Mouse (Mus musculus): Measurements from ENCODE around the gene Esf1. TPM values are rescaled to one million over a fixed set of nuclear protein-coding genes. Genes with fewer than 3 reads are reported as not detected.
"Not testable (repeated sequence)": the region's sequence is repeated elsewhere in the genome, so short reads cannot be mapped to it uniquely, and the experiment has no call there.

Gene Esf1
- polyA plus RNA-seq, 1 experiment from 2014 or later: 29.6 TPM

DNA sequence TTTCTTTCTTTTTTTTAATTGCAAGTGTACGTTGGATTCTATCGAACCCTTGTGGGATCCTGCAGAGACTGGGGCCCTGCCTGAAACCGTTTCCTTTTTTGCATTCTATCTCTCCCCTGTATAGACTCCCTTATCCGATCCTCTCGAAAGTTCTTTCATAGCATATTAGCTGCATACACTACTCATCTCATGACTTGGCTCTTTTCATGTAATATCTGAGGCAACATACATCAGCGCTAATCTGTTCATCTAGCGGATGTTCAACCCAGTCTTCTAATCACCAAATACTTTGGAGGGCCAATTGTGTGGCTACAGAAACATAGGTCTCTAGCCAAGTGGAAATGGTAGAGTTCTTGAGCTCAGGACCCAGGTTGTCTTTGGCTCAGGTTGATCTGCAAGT lies 86.1 kb downstream of the Esf1 start:
- 0 out of 2 replicates have a peak, but pooled peaks cover 4% of the 10 kb centered on the region for H3K4me1 ChIP-seq
- no peak overlapping the region for H3K4me2 ChIP-seq (replicated peaks)
- H3K4me3 ChIP-seq: no peak overlapping the region
- no peak overlapping the region for H3K27ac ChIP-seq (replicated peaks)
- H3K9me3 ChIP-seq: no peaks in the 10 kb centered on the region
- H3K27me3 ChIP-seq: no peaks in the 10 kb centered on the region
- H3K36me3 ChIP-seq: no peaks in the 10 kb centered on the region
- no peak for ATAC-seq (ENCODE audit: low FRiP score, low read depth)
- no peak overlapping the region for H3K9ac ChIP-seq (replicated peaks)
- WGBS: 88% methylated on average over 7 of the region's 7 CpGs

DNA sequence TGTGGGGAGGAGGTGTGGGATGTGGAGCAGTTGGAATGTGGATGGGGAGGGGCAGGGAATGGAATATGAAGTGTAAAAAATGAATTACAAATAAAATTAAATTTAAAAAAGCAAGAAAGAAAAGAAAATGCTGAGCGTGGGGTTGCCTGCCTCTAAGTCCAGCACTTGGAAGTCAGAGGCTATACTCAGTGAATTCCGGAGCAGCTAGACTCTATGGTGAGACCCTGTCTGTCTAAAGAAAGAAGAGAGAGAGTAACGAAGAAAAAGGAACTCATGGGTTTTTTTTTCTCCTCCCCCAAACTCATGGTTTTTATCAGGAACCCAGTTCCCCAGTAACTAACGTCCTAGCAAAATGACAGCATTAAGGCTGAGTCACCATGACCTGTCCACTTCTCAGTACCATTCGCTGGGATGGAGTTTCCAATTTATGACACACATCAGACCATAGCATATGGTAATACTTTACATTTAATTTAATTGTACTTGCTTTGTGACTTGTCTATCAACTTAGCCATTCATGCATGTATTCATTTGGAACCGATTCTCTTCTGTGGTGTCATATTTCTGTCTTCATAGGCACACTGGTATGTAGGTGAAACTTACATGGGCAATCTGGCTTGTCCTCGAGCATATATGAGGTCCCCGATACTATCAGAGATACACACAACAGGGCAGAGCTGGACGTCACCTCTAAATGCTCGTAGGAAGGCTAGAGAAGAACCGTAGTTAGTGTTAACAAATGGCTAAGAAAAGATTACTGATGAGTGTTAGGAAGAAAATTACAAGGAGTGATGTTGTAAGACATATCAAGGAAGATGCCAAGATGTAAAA lies 89.4 kb downstream of the Esf1 start:
- ATAC-seq (ENCODE audit: low FRiP score, low read depth): no peak
- 94% methylated on average over 11 of the region's 11 CpGs for WGBS
- Histone ChIP-seq H3K9me3 (no peaks in the 10 kb centered on the region), H3K27ac (replicated peaks) (no peak overlapping the region), H3K9ac (replicated peaks) (no peak overlapping the region), H3K4me2 (replicated peaks) (no peak overlapping the region), H3K36me3 (no peaks in the 10 kb centered on the region), H3K27me3 (no peaks in the 10 kb centered on the region), H3K4me3 (no peak overlapping the region), H3K4me1 (peaks cover 4% of the 10 kb centered on the region; the same call in 1 of the 2 replicates)

DNA sequence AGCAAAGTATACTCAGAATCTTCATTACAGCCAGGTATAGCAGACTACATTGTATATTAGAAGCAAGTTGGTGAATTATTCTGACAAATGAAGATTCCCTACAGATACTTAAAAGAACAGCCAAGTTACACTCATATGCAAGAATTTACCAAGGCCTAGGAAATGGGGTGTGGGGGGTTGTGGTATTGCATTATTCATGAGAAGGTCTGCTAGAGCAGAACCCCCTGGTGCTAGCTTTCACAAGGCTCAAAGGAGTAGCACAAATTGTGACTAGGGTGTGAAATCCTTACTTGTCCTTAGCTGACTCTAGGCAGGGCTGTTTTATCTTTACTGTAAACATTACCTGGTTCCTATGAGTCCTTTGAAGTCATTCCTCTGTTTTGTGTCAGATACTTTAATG lies 91.1 kb downstream of the Esf1 start:
- H3K27me3 ChIP-seq; H3K4me3 ChIP-seq; H3K4me1 ChIP-seq; H3K9ac ChIP-seq (replicated peaks); H3K36me3 ChIP-seq; H3K27ac ChIP-seq (replicated peaks); H3K4me2 ChIP-seq (replicated peaks); H3K9me3 ChIP-seq; ATAC-seq (ENCODE audit: low FRiP score, low read depth): not testable (repeated sequence)

- no peak overlapping the region for H3K9ac ChIP-seq (replicated peaks)
- no peak overlapping the region for H3K4me2 ChIP-seq (replicated peaks)
- H3K27me3 ChIP-seq: no peaks in the 10 kb centered on the region
- no peaks in the 10 kb centered on the region for H3K9me3 ChIP-seq
- H3K36me3 ChIP-seq: no peaks in the 10 kb centered on the region
- 28% methylated on average over 2 of the region's 6 CpGs for WGBS
- peaks cover 4% of the 10 kb centered on the region; the same call in 1 of the 2 replicates for H3K4me1 ChIP-seq
- no peak overlapping the region for H3K27ac ChIP-seq (replicated peaks)
- no peak overlapping the region for H3K4me3 ChIP-seq
- ATAC-seq (ENCODE audit: low FRiP score, low read depth): 0 out of 2 replicates have a peak, but pooled peaks have one; percentile 41
Observed at GRCm38 (mm10) chr2:140078600-140079280, 91.6 kb downstream of the Esf1 start.

GRCm38 (mm10) chr2:140077476-140077875 lies 92.9 kb downstream of the Esf1 start:
- H3K9me3 ChIP-seq: no peaks in the 10 kb centered on the region
- 17% methylated on average over 1 of the region's 1 CpGs for WGBS
- H3K9ac ChIP-seq (replicated peaks): no peak overlapping the region
- ATAC-seq (ENCODE audit: low FRiP score, low read depth): no peak
- no peak overlapping the region for H3K27ac ChIP-seq (replicated peaks)
- H3K27me3 ChIP-seq: no peaks in the 10 kb centered on the region
- H3K4me2 ChIP-seq (replicated peaks): no peak overlapping the region
- H3K4me1 ChIP-seq: peaks cover 4% of the 10 kb centered on the region; the same call in 1 of the 2 replicates
- no peak overlapping the region for H3K4me3 ChIP-seq
- H3K36me3 ChIP-seq: no peaks in the 10 kb centered on the region

DNA sequence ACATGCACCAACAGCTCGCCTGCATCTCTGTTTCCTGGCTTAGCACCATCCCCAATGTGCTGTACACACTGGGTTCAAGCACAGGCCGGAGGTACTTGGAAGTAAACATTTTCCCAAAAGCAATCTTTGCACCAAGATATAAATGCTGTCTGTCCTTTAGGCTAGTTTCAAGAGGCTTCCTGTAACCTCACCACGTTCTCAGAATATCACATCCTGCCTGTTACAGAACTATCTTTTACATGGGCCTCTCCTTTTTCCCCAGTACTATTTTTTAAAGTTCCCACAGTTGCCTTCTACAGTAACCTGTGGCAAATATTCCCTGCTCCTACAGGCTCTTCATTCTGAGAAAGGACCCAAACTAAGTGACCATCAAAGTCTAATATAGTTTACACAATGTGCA lies 95.2 kb downstream of the Esf1 start:
- Histone ChIP-seq H3K36me3 (no peaks in the 10 kb centered on the region), H3K9me3 (no peaks in the 10 kb centered on the region), H3K4me2 (replicated peaks) (no peak overlapping the region), H3K27me3 (no peaks in the 10 kb centered on the region), H3K27ac (replicated peaks) (no peak overlapping the region), H3K9ac (replicated peaks) (no peak overlapping the region), H3K4me3 (no peak overlapping the region), H3K4me1 (peaks cover 4% of the 10 kb centered on the region; the same call in 1 of the 2 replicates)
- 85% methylated on average over 3 of the region's 3 CpGs for WGBS
- no peak for ATAC-seq (ENCODE audit: low FRiP score, low read depth)

Other genes with a start within 250 kb of the Esf1 start
- 16.4 and 16.7 TPM in 2 replicates for gene Tasp1, start 103.8 kb downstream of the Esf1 start, polyA plus RNA-seq (2016; fragmentation: Nextera tagmentation; extraction: Ambion mirVana)
- gene Gm17374, start 18.5 kb downstream of the Esf1 start, polyA plus RNA-seq (2016; fragmentation: Nextera tagmentation; extraction: Ambion mirVana): not detected in 2 replicates
- gene Ndufaf5, start 85 bp upstream of the Esf1 start, polyA plus RNA-seq (2016; fragmentation: Nextera tagmentation; extraction: Ambion mirVana): 29.1 and 30.2 TPM in 2 replicates
- gene Sel1l2, start 219.1 kb upstream of the Esf1 start, polyA plus RNA-seq (2016; fragmentation: Nextera tagmentation; extraction: Ambion mirVana): not detected in 2 replicates
- gene Macrod2, start 224.7 kb upstream of the Esf1 start, polyA plus RNA-seq (2016; fragmentation: Nextera tagmentation; extraction: Ambion mirVana): 52.4 and 59.9 TPM in 2 replicates

Measured in midbrain, embryonic 12.5 days (tissue).